Mouse (Mus musculus) kidney, adult 10 weeks (tissue): ENCODE data around the gene Sds. TPM values are rescaled to one million over a fixed set of nuclear protein-coding genes. Genes with fewer than 3 reads are reported as not detected.

Experiments used
- polyA plus RNA-seq: library from polyadenylated mRNA; stranded (reverse); fragments of 350-450 nt; fragmentation: Illumina TruSeq; extraction: RNeasy Lipid Tissue Mini Kit (QIAGEN cat#74804); gene quantifications from one replicate; pipeline ENCODE4 v1.2.3, GENCODE M21; 2014; ENCODE audit warnings: low read depth, low replicate concordance

Gene Sds
- not detected for polyA plus RNA-seq

GRCm38 (mm10) chr5:120476296-120476695 is at the start of gene Sds:
TSS of gene Sds (plus strand) at chr5:120476526.

GRCm38 (mm10) chr5:120431649-120432485 is 44.5 kb upstream of the Sds start, which contains the start of gene Lhx5:
TSS of gene Lhx5 (plus strand) at chr5:120431699.

GRCm38 (mm10) chr5:120472770-120473169 is 3.6 kb upstream of the Sds start, which contains the start of gene Sdsl:
TSS of gene Sdsl (minus strand) at chr5:120472810.

GRCm38 (mm10) chr5:120503144-120503795 is 26.9 kb downstream of the Sds start, which contains the start of gene Plbd2:
TSS of gene Plbd2 (minus strand) at chr5:120503625.

GRCm38 (mm10) chr5:120510982-120511642 is 34.8 kb downstream of the Sds start, which contains the start of gene Slc8b1:
TSS of gene Slc8b1 (plus strand) at chr5:120511168.

Other genes with a start within 250 kb of the Sds start
- not detected for gene Lhx5, start 44.8 kb upstream of the Sds start, polyA plus RNA-seq
- gene Sdsl, start 3.7 kb upstream of the Sds start, polyA plus RNA-seq: not detected
- 0.49 TPM for gene Plbd2, start 27.1 kb downstream of the Sds start, polyA plus RNA-seq
- 0.53 TPM for gene Slc8b1, start 34.6 kb downstream of the Sds start, polyA plus RNA-seq
- gene Tpcn1, start 112.1 kb downstream of the Sds start, polyA plus RNA-seq: 9.7 TPM
- not detected for gene Iqcd, start 112.5 kb downstream of the Sds start, polyA plus RNA-seq
- not detected for gene Rita1, start 136.1 kb downstream of the Sds start, polyA plus RNA-seq
- 0.32 TPM for gene Ddx54, start 136.2 kb downstream of the Sds start, polyA plus RNA-seq
- gene Cfap73, start 157.7 kb downstream of the Sds start, polyA plus RNA-seq: not detected
- not detected for gene Rasal1, start 172.3 kb downstream of the Sds start, polyA plus RNA-seq
- gene Dtx1, start 235.4 kb downstream of the Sds start, polyA plus RNA-seq: not detected